Mouse (Mus musculus) heart, postnatal 36 days (tissue): Measurements from ENCODE around the gene Ciz1. TPM values are rescaled to one million over a fixed set of nuclear protein-coding genes. Genes with fewer than 3 reads are reported as not detected.

Experiments used
- DNase-seq, 2 experiments: peaks; one replicate each; pipeline ENCODE4 v3.0.0; 2021 to 2022
- intact Hi-C: fragments of 180-260 bp; cut with DNase I; formaldehyde crosslinking; loops from one replicate; pipeline ENCODE4 v1.15.1; 2025
- total RNA-seq, 2 experiments: library from RNA; stranded (reverse); gene quantifications; 2 replicates each; pipeline ENCODE4 v1.2.3; 2021

Ciz1 gene
- total RNA-seq, 2 experiments from 2014 or later: 25.0 to 33.3 TPM

DNA sequence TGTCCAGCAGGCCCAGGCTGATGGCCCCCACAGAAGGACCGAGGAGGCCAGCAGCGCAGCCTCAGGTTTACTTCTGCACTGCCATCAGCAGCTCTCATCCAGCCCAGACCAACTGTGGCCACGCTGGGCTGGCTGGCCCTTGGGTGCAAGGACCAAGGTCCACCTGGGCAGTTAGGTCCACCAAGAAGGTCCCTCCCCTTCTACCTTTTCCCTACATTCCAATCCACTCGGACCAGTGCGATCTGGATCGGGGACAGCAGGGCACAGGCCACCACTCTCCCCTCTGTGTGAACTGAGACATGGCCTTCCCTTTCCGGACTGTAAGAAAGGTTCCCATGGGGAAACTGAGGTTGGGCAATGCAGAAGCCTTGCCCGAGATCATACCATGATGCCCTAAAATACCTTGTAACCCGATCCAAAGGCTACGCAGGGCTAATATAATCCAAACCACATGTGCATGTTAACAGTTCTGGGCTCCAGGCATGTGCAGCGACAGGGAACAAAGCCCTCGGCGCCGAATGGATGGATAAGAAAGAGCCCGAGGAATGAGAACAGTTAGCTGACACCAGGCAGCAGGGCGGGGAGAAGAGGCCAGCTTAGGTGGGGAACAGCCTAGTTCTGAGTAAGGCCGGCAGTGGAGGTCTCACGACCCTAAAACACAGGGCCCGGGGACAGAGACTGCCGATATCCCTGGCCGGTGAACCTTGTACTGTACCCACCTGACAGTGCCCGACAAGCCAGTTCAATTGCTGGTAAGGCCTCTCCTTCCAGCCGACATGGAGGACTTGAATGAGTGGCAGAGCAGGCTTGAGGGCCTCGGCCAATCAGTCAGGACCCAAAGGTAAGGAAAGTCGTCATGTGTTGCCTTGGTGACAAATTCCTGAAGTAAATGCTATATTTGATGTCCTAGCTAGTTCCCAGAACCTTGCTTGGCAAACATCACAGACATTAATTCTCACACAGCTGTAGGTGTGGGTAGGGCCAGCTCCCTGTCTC, 56.6 kb downstream of the Ciz1 start:
- intact Hi-C loops: no loop called here
- no peak for DNase-seq

GRCm38 (mm10) chr2:32411407-32411806, 59.3 kb downstream of the Ciz1 start:
- intact Hi-C loops: no loop called here
- no peak for DNase-seq

- intact Hi-C loops: no loop called here
- no peak for DNase-seq
Measured at GRCm38 (mm10) chr2:32412742-32413531, 60.8 kb downstream of the Ciz1 start.

- intact Hi-C loops: no loop called here
- DNase-seq: no peak
Measured at GRCm38 (mm10) chr2:32413936-32414335, 61.8 kb downstream of the Ciz1 start.

GRCm38 (mm10) chr2:32415801-32416200, 63.7 kb downstream of the Ciz1 start:
- intact Hi-C loops: loop anchor here (2.0 kb wide), 2 partner anchors 13 to 39 kb away; no protein-coding TSS in a partner anchor
- no peak for DNase-seq

DNA sequence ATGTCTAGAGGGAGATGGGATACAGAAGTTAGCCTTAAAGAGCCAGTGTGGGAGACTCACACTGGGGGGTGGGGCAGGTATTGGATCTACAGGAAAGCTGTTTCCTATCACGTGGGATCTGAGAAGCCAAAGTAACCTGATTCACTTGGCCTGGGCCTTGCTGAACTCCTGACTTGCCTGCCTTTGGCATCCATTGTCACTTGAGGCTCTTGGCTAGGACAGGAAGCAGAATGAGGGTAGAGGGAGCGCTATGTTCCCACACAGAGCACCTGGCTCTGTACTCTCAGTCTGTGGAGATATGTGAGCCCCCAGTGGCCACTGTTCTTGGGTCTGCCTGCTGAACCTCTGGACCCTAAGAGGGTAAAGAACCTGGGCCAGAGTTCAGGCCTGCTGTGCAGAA, 64.4 kb downstream of the Ciz1 start:
- DNase-seq: no peak
- intact Hi-C loops: loop anchor here (2.0 kb wide), 2 partner anchors 14 to 38 kb away; no protein-coding TSS in a partner anchor

GRCm38 (mm10) chr2:32417486-32417885, 65.4 kb downstream of the Ciz1 start:
- intact Hi-C loops: loop anchor here (2.0 kb wide), 2 partner anchors 15 to 37 kb away; no protein-coding TSS in a partner anchor
- DNase-seq: no peak

GRCm38 (mm10) chr2:32418430-32419151, 66.5 kb downstream of the Ciz1 start:
- intact Hi-C loops: no loop called here
- no peak for DNase-seq

- DNase-seq: peak; percentile 71 to 72
- intact Hi-C loops: no loop called here
Measured at GRCm38 (mm10) chr2:32419359-32419758, 67.2 kb downstream of the Ciz1 start.

DNA sequence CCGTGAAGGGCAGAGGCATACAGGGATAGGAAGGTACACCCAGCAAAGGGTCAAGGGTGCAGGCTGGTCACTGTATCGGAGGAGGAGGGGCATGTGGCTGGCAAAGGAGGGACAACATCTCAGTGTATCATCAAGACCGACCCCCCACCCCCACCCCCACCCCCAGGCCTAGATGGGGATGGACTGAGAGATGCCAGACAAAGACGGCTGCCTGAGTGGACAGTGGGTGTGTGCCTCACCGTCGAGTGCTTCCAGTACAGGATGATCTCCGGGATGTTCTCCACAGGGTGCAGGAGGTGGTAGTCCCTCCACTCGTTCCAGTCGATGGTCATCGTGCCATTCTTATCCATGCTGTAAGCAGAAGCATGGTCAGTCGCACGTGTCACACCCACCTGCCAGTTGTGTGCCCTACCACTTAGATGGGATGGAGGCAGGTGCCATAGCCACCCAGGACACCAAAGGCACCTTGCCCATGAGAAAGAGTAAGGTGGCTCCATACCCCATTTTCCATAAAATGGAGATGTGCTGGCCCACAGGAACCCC, 68.0 kb downstream of the Ciz1 start:
- intact Hi-C loops: loop anchor here (5.0 kb wide), 1 partner anchor 147 kb away; no protein-coding TSS in a partner anchor
- DNase-seq: no peak

- intact Hi-C loops: loop anchor here (5.0 kb wide), 1 partner anchor 147 kb away; no protein-coding TSS in a partner anchor
- DNase-seq: no peak
Measured at GRCm38 (mm10) chr2:32420647-32421046, 68.5 kb downstream of the Ciz1 start.

- intact Hi-C loops: loop anchor here (5.0 kb wide), 1 partner anchor 145 kb away; no protein-coding TSS in a partner anchor
- no peak for DNase-seq
Measured at GRCm38 (mm10) chr2:32421851-32422251, 69.7 kb downstream of the Ciz1 start.

GRCm38 (mm10) chr2:32423481-32424331, 71.6 kb downstream of the Ciz1 start:
- DNase-seq: peak; percentile 65 to 73
- intact Hi-C loops: loop anchor here (5.0 kb wide), 1 partner anchor 144 kb away; no protein-coding TSS in a partner anchor

DNA sequence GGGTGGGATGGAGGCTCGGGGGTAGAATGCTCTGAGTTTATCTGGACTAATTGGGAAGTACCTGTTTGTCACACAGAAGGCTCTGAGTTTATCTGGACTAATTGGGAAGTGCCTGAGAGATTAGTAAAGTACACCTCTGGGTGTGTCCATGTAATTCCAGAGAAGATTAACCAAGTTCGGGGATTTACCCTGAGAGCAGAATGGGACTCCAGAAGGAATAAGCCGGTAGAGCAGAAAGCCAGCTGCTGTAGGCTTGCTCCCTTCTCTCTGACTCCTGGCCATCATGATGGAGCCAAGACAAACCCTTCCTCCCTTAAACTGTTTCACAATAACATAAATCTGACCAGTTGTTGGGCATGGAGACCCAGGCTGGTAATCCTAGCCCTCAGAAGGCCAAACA, 72.7 kb downstream of the Ciz1 start:
- intact Hi-C loops: loop anchor here (5.0 kb wide), 1 partner anchor 143 kb away; no protein-coding TSS in a partner anchor
- no peak for DNase-seq

GRCm38 (mm10) chr2:32425568-32425967, 73.4 kb downstream of the Ciz1 start:
- no peak for DNase-seq
- intact Hi-C loops: no loop called here

- intact Hi-C loops: no loop called here
- no peak for DNase-seq
Measured at GRCm38 (mm10) chr2:32426141-32426540, 74.0 kb downstream of the Ciz1 start.

DNA sequence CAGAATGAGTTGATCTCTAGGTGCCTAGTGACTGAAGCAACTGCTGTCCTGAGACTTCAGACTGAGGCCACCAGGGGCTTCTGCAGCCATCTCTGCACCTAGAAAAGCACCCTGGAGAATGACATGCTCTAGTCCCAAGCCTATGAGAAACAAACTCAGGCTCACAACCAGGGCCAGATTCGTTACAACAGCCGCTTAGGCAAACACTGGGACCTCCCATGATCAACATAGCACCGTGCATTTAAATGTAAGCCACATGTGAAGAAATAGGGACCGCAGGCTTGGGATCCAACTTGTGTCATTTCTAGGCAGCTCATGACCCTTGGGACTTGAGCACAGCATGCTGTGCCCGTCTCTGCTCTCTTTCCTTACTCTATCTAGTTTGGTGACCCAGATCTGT, 75.6 kb downstream of the Ciz1 start:
- intact Hi-C loops: loop anchor here (1.0 kb wide), 1 partner anchor 22 kb away; no protein-coding TSS in a partner anchor

GRCm38 (mm10) chr2:32428262-32428722, 76.2 kb downstream of the Ciz1 start:
- intact Hi-C loops: no loop called here
- DNase-seq: no peak

More for the DNA sequence above, 75.6 kb downstream of the Ciz1 start:
- no peak for DNase-seq
